Mouse (Mus musculus) CH12.LX (cell line): ENCODE data around the gene Kank4. TPM values are rescaled to one million over a fixed set of nuclear protein-coding genes. Genes with fewer than 3 reads are reported as not detected.
"Not testable (repeated sequence)": the region's sequence is repeated elsewhere in the genome, so short reads cannot be mapped to it uniquely, and the experiment has no call there.

ENCODE experiments used
- DNase-seq: peaks from one replicate; pipeline ENCODE4 v3.0.0-alpha.2; 2013; ENCODE audit errors: extremely low read depth
- H3K27ac ChIP-seq: 2 replicates; pipeline ENCODE4 v1.5.1; 2012; ENCODE audit warnings: low read depth, mild to moderate bottlenecking, control low read depth, moderate library complexity; ENCODE audit not compliant: insufficient read depth
- H3K27me3 ChIP-seq: replicated peaks from 2 replicates; pipeline ENCODE3; 2012; ENCODE audit warnings: inconsistent platforms
- H3K36me3 ChIP-seq, 2 experiments: replicated peaks in 1 of 2; 2 replicates each; pipeline versions ENCODE3 to v1.6.1; 2012; ENCODE audit warnings: inconsistent platforms in 1 of 2, low read length in 1 of 2, mild to moderate bottlenecking in 1 of 2, mixed read lengths in 1 of 2, moderate library complexity in 1 of 2; ENCODE audit not compliant: control insufficient read depth in 1 of 2, insufficient read depth in 1 of 2
- H3K4me1 ChIP-seq, 2 experiments: 2 replicates each; pipeline ENCODE4 v1.6.1; 2012; ENCODE audit warnings: inconsistent platforms in 1 of 2, moderate library complexity in 1 of 2; ENCODE audit not compliant: insufficient read depth in 2 of 2, control insufficient read depth in 1 of 2
- H3K4me2 ChIP-seq: 2 replicates; pipeline ENCODE4 v1.6.1; 2012; ENCODE audit warnings: low read depth, mild to moderate bottlenecking, control low read depth; ENCODE audit not compliant: poor library complexity, insufficient read depth, severe bottlenecking
- H3K4me3 ChIP-seq, 3 experiments: fragments of 150-350 bp in 1 of 3; sonication (generic) in 1 of 3; replicated peaks in 1 of 3; 2 replicates each; pipeline versions ENCODE3 to v1.5.1; 2011 to 2012; ENCODE audit warnings: low read depth in 2 of 3, low read length in 2 of 3, mild to moderate bottlenecking in 2 of 3, moderate library complexity in 2 of 3, control low read depth in 1 of 3, improper control_type of control experiment in 1 of 3, inconsistent platforms in 1 of 3, mixed read lengths in 1 of 3; ENCODE audit not compliant: poor library complexity in 1 of 3
- H3K79me2 ChIP-seq: replicated peaks from 2 replicates; pipeline ENCODE4 v1.6.1; 2012; ENCODE audit warnings: mild to moderate bottlenecking, moderate library complexity; ENCODE audit not compliant: control insufficient read depth, poor library complexity, insufficient read depth, severe bottlenecking; ENCODE audit errors: extremely low read depth
- H3K9ac ChIP-seq: 2 replicates; pipeline ENCODE4 v1.6.1; 2012; ENCODE audit warnings: low read depth, mild to moderate bottlenecking, control low read depth, moderate library complexity; ENCODE audit not compliant: insufficient read depth
- H3K9me3 ChIP-seq: replicated peaks from 2 replicates; pipeline ENCODE3; 2012; ENCODE audit warnings: low read length, inconsistent platforms, mixed read lengths
- CHD1 ChIP-seq: IDR thresholded peaks from 2 replicates; pipeline ENCODE4 v1.6.1; 2012; ENCODE audit warnings: low read depth, low read length, improper control_type of control experiment, inconsistent platforms
- CHD2 ChIP-seq: IDR thresholded peaks from 2 replicates; pipeline ENCODE4 v1.6.1; 2011; ENCODE audit warnings: low read length, improper control_type of control experiment
- CTCF ChIP-seq, 2 experiments: IDR thresholded peaks in 1 of 2; conservative IDR thresholded peaks in 1 of 2; 2 replicates each; pipeline ENCODE4 v1.5.1; 2011 to 2012; ENCODE audit warnings: low read depth in 2 of 2, low read length in 2 of 2, improper control_type of control experiment in 1 of 2, inconsistent platforms in 1 of 2, mild to moderate bottlenecking in 1 of 2, moderate library complexity in 1 of 2
- E2F4 ChIP-seq: IDR thresholded peaks from 2 replicates; pipeline ENCODE4 v1.6.1; 2011; ENCODE audit warnings: low read depth, low read length, improper control_type of control experiment; ENCODE audit not compliant: insufficient replicate concordance
- EP300 ChIP-seq: IDR thresholded peaks from 2 replicates; pipeline ENCODE4 v1.6.1; 2011; ENCODE audit warnings: low read length, improper control_type of control experiment
- ETS1 ChIP-seq: conservative IDR thresholded peaks from 2 replicates; pipeline ENCODE4 v1.6.1; 2012; ENCODE audit warnings: low read depth, mild to moderate bottlenecking, inconsistent platforms, low read length, improper control_type of control experiment, moderate library complexity
- HCFC1 ChIP-seq: IDR thresholded peaks from 2 replicates; pipeline ENCODE4 v1.6.1; 2012; ENCODE audit warnings: low read depth, mild to moderate bottlenecking, inconsistent platforms, low read length, improper control_type of control experiment
- MAFK ChIP-seq: IDR thresholded peaks from 2 replicates; pipeline ENCODE4 v1.6.1; 2011; ENCODE audit warnings: low read length, improper control_type of control experiment; ENCODE audit not compliant: insufficient replicate concordance
- MXI1 ChIP-seq: IDR thresholded peaks from 2 replicates; pipeline ENCODE4 v1.6.1; 2011; ENCODE audit warnings: mild to moderate bottlenecking, low read depth, low read length, improper control_type of control experiment
- POLR2AphosphoS2 ChIP-seq: IDR thresholded peaks from 2 replicates; pipeline ENCODE4 v1.6.1; 2011; ENCODE audit warnings: low read depth, low read length, improper control_type of control experiment
- RAD21 ChIP-seq: IDR thresholded peaks from 2 replicates; pipeline ENCODE4 v1.6.1; 2011; ENCODE audit warnings: low read depth, mild to moderate bottlenecking, low read length, improper control_type of control experiment, moderate library complexity
- RCOR1 ChIP-seq: conservative IDR thresholded peaks from 2 replicates; pipeline ENCODE4 v1.6.1; 2012; ENCODE audit warnings: low read depth, mild to moderate bottlenecking, inconsistent platforms, low read length, improper control_type of control experiment
- TCF12 ChIP-seq: IDR thresholded peaks from 2 replicates; pipeline ENCODE4 v1.6.1; 2014; ENCODE audit warnings: low read depth, mild to moderate bottlenecking, inconsistent platforms, low read length, improper control_type of control experiment
- USF1 ChIP-seq: IDR thresholded peaks from 2 replicates; pipeline ENCODE4 v1.6.1; 2014; ENCODE audit warnings: low read depth, mild to moderate bottlenecking, inconsistent platforms, low read length, improper control_type of control experiment
- USF2 ChIP-seq: conservative IDR thresholded peaks from 2 replicates; pipeline ENCODE4 v1.6.1; 2011; ENCODE audit warnings: low read depth, low read length, improper control_type of control experiment
- ZKSCAN1 ChIP-seq: IDR thresholded peaks from 2 replicates; pipeline ENCODE4 v1.6.1; 2012; ENCODE audit warnings: low read depth, inconsistent platforms, low read length, improper control_type of control experiment, borderline replicate concordance
- dilution Hi-C: fragments of 300-500 bp; cut with MboI; formaldehyde crosslinking; loops from 2 replicates; pipeline ENCODE4 v1.14.3; 2020; ENCODE audit warnings: low sequenced_read_pairs; ENCODE audit not compliant: extremely low pct_unique_long_range_greater_than_20kb, extremely low pct_ligation_motif_present
- in situ Hi-C: fragments of 300-500 bp; cut with MboI; formaldehyde crosslinking; loops from 3 replicates; pipeline ENCODE4 v1.14.3; 2019; ENCODE audit warnings: low sequenced_read_pairs, low pct_ligation_motif_present, low pct_unique_long_range_greater_than_20kb, mixed read lengths
- polyA plus RNA-seq: library from polyadenylated mRNA; unstranded; fragments of >175 nt; gene quantifications from 2 replicates; pipeline ENCODE4 v1.2.1, GENCODE M21; 2012; ENCODE audit warnings: low read depth; ENCODE audit not compliant: insufficient read length
- total RNA-seq, 2 experiments: library from RNA; depleted of rRNA; stranded (reverse); fragments of 300-350 nt in 1 of 2; fragments of >200 nt in 1 of 2; gene quantifications; 2 replicates each; pipeline ENCODE4 v1.2.3; 2012 to 2014

Kank4 gene
- total and polyA plus RNA-seq, 3 experiments: not detected

- Histone ChIP-seq H3K79me2 (no peaks in the 10 kb centered on the region), H3K36me3 (no peaks in the 10 kb centered on the region), H3K4me1 (no peaks in the 10 kb centered on the region), H3K9me3 (peaks cover 54% of the 10 kb centered on the region), H3K4me3 (no peak overlapping the region), H3K27me3 (no peaks in the 10 kb centered on the region), H3K9ac (no peak overlapping the region), H3K27ac (no peak overlapping the region), H3K4me2 (no peak overlapping the region)
- in situ Hi-C loops (no loop called here), dilution Hi-C loops (no loop called here)
- TF ChIP-seq HCFC1: no peak
- TF ChIP-seq POLR2AphosphoS2: no peak
- no peak for TF ChIP-seq ETS1
- no peak for TF ChIP-seq CTCF (conservative IDR thresholded peaks at IDR 0.05 in 1 of 2, IDR thresholded peaks at IDR 0.05 in 1 of 2; ENCODE audit: low read depth in 2 of 2, low read length in 2 of 2)
- no peak for TF ChIP-seq MAFK
- TF ChIP-seq EP300: no peak
- no peak for TF ChIP-seq MXI1
- TF ChIP-seq USF1: no peak
- no peak for TF ChIP-seq E2F4
- no peak for TF ChIP-seq CHD2
- no peak for DNase-seq
These were observed 36.6 kb upstream of the Kank4 start for GRCm38 (mm10) chr4:98853926-98854325.

- H3K27ac ChIP-seq, H3K4me1 ChIP-seq, dilution Hi-C loops: not testable (repeated sequence)
These were observed 33.1 kb upstream of the Kank4 start for GRCm38 (mm10) chr4:98850485-98850884.

GRCm38 (mm10) chr4:98847120-98847885, 30.0 kb upstream of the Kank4 start:
- DNase-seq: no peak
- no peaks in the 10 kb centered on the region for H3K79me2 ChIP-seq
- H3K4me3 ChIP-seq: no peak overlapping the region
- dilution Hi-C loops: no loop called here
- no peaks in the 10 kb centered on the region for H3K27me3 ChIP-seq
- H3K9me3 ChIP-seq: peaks cover 73% of the 10 kb centered on the region
- no peak overlapping the region for H3K4me2 ChIP-seq
- H3K27ac ChIP-seq: no peak overlapping the region
- in situ Hi-C loops: no loop called here
- H3K36me3 ChIP-seq: no peaks in the 10 kb centered on the region
- no peaks in the 10 kb centered on the region for H3K4me1 ChIP-seq
- no peak for TF ChIP-seq ZKSCAN1
- no peak for TF ChIP-seq RCOR1
- TF ChIP-seq CHD2: no peak
- TF ChIP-seq USF2: no peak
- no peak for TF ChIP-seq USF1
- no peak for TF ChIP-seq CHD1
- no peak for TF ChIP-seq RAD21
- no peak for TF ChIP-seq EP300
- no peak for TF ChIP-seq TCF12
- no peak overlapping the region for H3K9ac ChIP-seq

More at GRCm38 (mm10) chr4:98850485-98850884, 33.1 kb upstream of the Kank4 start:
- H3K4me3 ChIP-seq, H3K9ac ChIP-seq, H3K79me2 ChIP-seq, H3K27me3 ChIP-seq, H3K4me2 ChIP-seq, in situ Hi-C loops, H3K36me3 ChIP-seq, DNase-seq: not testable (repeated sequence)
- peaks cover 60% of the 10 kb centered on the region for H3K9me3 ChIP-seq
